Mouse (Mus musculus) megakaryocyte, embryonic 14.5 days (primary cell): ENCODE results near the gene Faap20.

ENCODE experiments used
- FLI1 ChIP-seq: IDR thresholded peaks from 2 replicates; pipeline ENCODE4 v1.6.1; 2012; ENCODE audit warnings: low read length, inconsistent platforms, mixed read lengths
- GATA1 ChIP-seq: IDR thresholded peaks from 3 replicates; pipeline ENCODE4 v1.6.1; 2012; ENCODE audit warnings: mixed read lengths, low read length, inconsistent platforms, borderline replicate concordance

GRCm38 (mm10) chr4:155268382-155268781 is 18.8 kb downstream of the Faap20 start:
- TF ChIP-seq FLI1: no peak
- no peak for TF ChIP-seq GATA1
